Mouse (Mus musculus) liver, embryonic 14.5 days (tissue): ENCODE results near the gene Crct1. TPM values are rescaled to one million over a fixed set of nuclear protein-coding genes. Genes with fewer than 3 reads are reported as not detected.

ENCODE experiments used
- ATAC-seq: fragments of 200-750 bp; cut with Nextera tagmentation; 2 replicates; pipeline ENCODE4 v1.8.0; 2017; ENCODE audit warnings: moderate number of reproducible peaks, mild to moderate bottlenecking, moderate library complexity; ENCODE audit not compliant: insufficient read depth
- DNase-seq, 3 experiments: peaks; one replicate each; pipeline ENCODE4 v3.0.0-alpha.2; 2012 to 2013; ENCODE audit warnings: low read depth in 3 of 3, low spot score in 3 of 3
- H3K27ac ChIP-seq: fragments of 300-500 bp; sonication (generic); 2 replicates; pipeline ENCODE4 v1.5.1; 2014; ENCODE audit warnings: moderate library complexity, mild to moderate bottlenecking, control low read depth, inconsistent platforms
- H3K27me3 ChIP-seq: fragments of 300-500 bp; sonication (generic); 2 replicates; pipeline ENCODE4 v1.6.1; 2014; ENCODE audit warnings: mild to moderate bottlenecking, low read length, moderate library complexity; ENCODE audit not compliant: control insufficient read depth, insufficient read depth
- H3K36me3 ChIP-seq: fragments of 300-500 bp; sonication (generic); replicated peaks from 2 replicates; pipeline ENCODE4 v1.6.1; 2014; ENCODE audit warnings: low read depth; ENCODE audit not compliant: control insufficient read depth, insufficient read depth
- H3K4me1 ChIP-seq, 2 experiments: fragments of 200-500 bp in 1 of 2; fragments of 300-500 bp in 1 of 2; sonication (generic) in 1 of 2; replicated peaks; 2 replicates each; pipeline ENCODE4 v1.6.1; 2012 to 2014; ENCODE audit warnings: antibody characterized with exemption in 1 of 2, inconsistent platforms in 1 of 2, low read length in 1 of 2; ENCODE audit not compliant: control insufficient read depth in 2 of 2, insufficient read depth in 2 of 2
- H3K4me2 ChIP-seq: fragments of 300-500 bp; sonication (generic); 2 replicates; pipeline ENCODE4 v1.6.1; 2014; ENCODE audit warnings: low read depth, mild to moderate bottlenecking, control low read depth, moderate library complexity
- H3K4me3 ChIP-seq, 2 experiments: fragments of 200-500 bp in 1 of 2; fragments of 300-500 bp in 1 of 2; sonication (generic) in 1 of 2; 2 replicates each; pipeline ENCODE4 v1.5.1; 2012 to 2014; ENCODE audit warnings: low read depth in 2 of 2, low read length in 2 of 2, mild to moderate bottlenecking in 2 of 2, control low read depth in 1 of 2, inconsistent platforms in 1 of 2, moderate library complexity in 1 of 2; ENCODE audit not compliant: insufficient read depth in 1 of 2
- H3K9ac ChIP-seq: fragments of 300-500 bp; sonication (generic); replicated peaks from 2 replicates; pipeline ENCODE4 v1.6.1; 2014; ENCODE audit warnings: mild to moderate bottlenecking, control low read depth, moderate library complexity
- H3K9me3 ChIP-seq: fragments of 300-500 bp; sonication (generic); 2 replicates; pipeline ENCODE4 v1.6.1; 2016; ENCODE audit warnings: low read length, mixed read lengths; ENCODE audit not compliant: control insufficient read depth
- CTCF ChIP-seq: IDR thresholded peaks from 2 replicates; pipeline ENCODE4 v1.5.1; 2016; ENCODE audit warnings: antibody characterized with exemption, low read depth, control low read depth
- EP300 ChIP-seq: IDR thresholded peaks from 2 replicates; pipeline ENCODE4 v1.6.1; 2016; ENCODE audit warnings: antibody characterized with exemption, low read depth
- WGBS: fragments of 180-500 bp; shearing (Covaris S2); extraction: QIAGEN DNeasy Blood & Tissue Kit; methylation state at CpG from one replicate; pipeline ENCODE4 v1.1.7; 2014; ENCODE audit not compliant: insufficient replicate concordance; 5-methylcytosine and 5-hydroxymethylcytosine counted together
- polyA plus RNA-seq, 2 experiments: library from polyadenylated mRNA; depleted of rRNA in 1 of 2; stranded (reverse) in 1 of 2; unstranded in 1 of 2; fragments of >200 nt; fragmentation: Nextera tagmentation in 1 of 2; extraction: Ambion mirVana in 1 of 2; gene quantifications; 2 replicates each; pipeline versions ENCODE4 v1.2.1 to v1.2.3; 2012 to 2014

Crct1 gene
- polyA plus RNA-seq, 2 experiments = not detected

- Histone ChIP-seq H3K9ac (no peak within 1 kb of the TSS), H3K4me3 (no peak within 1 kb of the TSS), H3K27ac (no peak within 1 kb of the TSS), H3K27me3 (no peaks in the 10 kb centered on the region), H3K4me1 (no peaks in the 10 kb centered on the region), H3K9me3 (no peaks in the 10 kb centered on the region), H3K4me2 (no peak within 1 kb of the TSS), H3K36me3 (no peaks in the 10 kb centered on the region)
- DNase-seq (no peak), ATAC-seq (no peak)
- 76% methylated on average over 2 of the region's 2 CpGs for WGBS
- TF ChIP-seq EP300 (no peak), CTCF (no peak)
These were observed 48.7 kb downstream of the Crct1 start, which contains the start of gene Lce3e for GRCm38 (mm10) chr3:92966761-92967160. Gene Lce3e, plus strand, starts transcription at chr3:92967061.

Other genes with a start within 250 kb of the Crct1 start
- not detected in 2 replicates for gene Lce1i, start 236.8 kb downstream of the Crct1 start, polyA plus RNA-seq (2012; rRNA removed)
- not detected in 2 replicates for gene Lce1i, start 236.8 kb downstream of the Crct1 start, polyA plus RNA-seq (2014; fragmentation: Nextera tagmentation; extraction: Ambion mirVana)
- gene Lce1j, start 225.2 kb downstream of the Crct1 start, polyA plus RNA-seq (2012; rRNA removed) = not detected in 2 replicates
- not detected in 2 replicates for gene Lce1j, start 225.2 kb downstream of the Crct1 start, polyA plus RNA-seq (2014; fragmentation: Nextera tagmentation; extraction: Ambion mirVana)
- gene Lce1k, start 207.8 kb downstream of the Crct1 start, polyA plus RNA-seq (2012; rRNA removed) = not detected in 2 replicates
- gene Lce1k, start 207.8 kb downstream of the Crct1 start, polyA plus RNA-seq (2014; fragmentation: Nextera tagmentation; extraction: Ambion mirVana) = not detected in 2 replicates
- not detected in 2 replicates for gene Kprp, start 188.4 kb downstream of the Crct1 start, polyA plus RNA-seq (2012; rRNA removed)
- not detected in 2 replicates for gene Kprp, start 188.4 kb downstream of the Crct1 start, polyA plus RNA-seq (2014; fragmentation: Nextera tagmentation; extraction: Ambion mirVana)
- gene Lce1l, start 164.4 kb downstream of the Crct1 start, polyA plus RNA-seq (2012; rRNA removed) = not detected in 2 replicates
- gene Lce1l, start 164.4 kb downstream of the Crct1 start, polyA plus RNA-seq (2014; fragmentation: Nextera tagmentation; extraction: Ambion mirVana) = not detected in 2 replicates
- not detected in 2 replicates for gene 2310050C09Rik, start 145.5 kb downstream of the Crct1 start, polyA plus RNA-seq (2012; rRNA removed)
- not detected in 2 replicates for gene 2310050C09Rik, start 145.5 kb downstream of the Crct1 start, polyA plus RNA-seq (2014; fragmentation: Nextera tagmentation; extraction: Ambion mirVana)
- gene Lce3a, start 89.5 kb downstream of the Crct1 start, polyA plus RNA-seq (2012; rRNA removed) = not detected in 2 replicates
- gene Lce3a, start 89.5 kb downstream of the Crct1 start, polyA plus RNA-seq (2014; fragmentation: Nextera tagmentation; extraction: Ambion mirVana) = not detected in 2 replicates
- not detected in 2 replicates for gene Lce3b, start 82.7 kb downstream of the Crct1 start, polyA plus RNA-seq (2012; rRNA removed)
- gene Lce3b, start 82.7 kb downstream of the Crct1 start, polyA plus RNA-seq (2014; fragmentation: Nextera tagmentation; extraction: Ambion mirVana) = not detected in 2 replicates
- not detected in 2 replicates for gene Lce3c, start 71.2 kb downstream of the Crct1 start, polyA plus RNA-seq (2012; rRNA removed)
- not detected in 2 replicates for gene Lce3c, start 71.2 kb downstream of the Crct1 start, polyA plus RNA-seq (2014; fragmentation: Nextera tagmentation; extraction: Ambion mirVana)
- not detected in 2 replicates for gene Lce3d, start 58.3 kb downstream of the Crct1 start, polyA plus RNA-seq (2012; rRNA removed)
- not detected in 2 replicates for gene Lce3d, start 58.3 kb downstream of the Crct1 start, polyA plus RNA-seq (2014; fragmentation: Nextera tagmentation; extraction: Ambion mirVana)
- gene Lce3e, start 48.6 kb downstream of the Crct1 start, polyA plus RNA-seq (2012; rRNA removed) = not detected in 2 replicates
- not detected in 2 replicates for gene Lce3e, start 48.6 kb downstream of the Crct1 start, polyA plus RNA-seq (2014; fragmentation: Nextera tagmentation; extraction: Ambion mirVana)
- gene Lce3f, start 23.5 kb downstream of the Crct1 start, polyA plus RNA-seq (2012; rRNA removed) = not detected in 2 replicates
- not detected in 2 replicates for gene Lce3f, start 23.5 kb downstream of the Crct1 start, polyA plus RNA-seq (2014; fragmentation: Nextera tagmentation; extraction: Ambion mirVana)
- gene Lce1m, start 3.4 kb upstream of the Crct1 start, polyA plus RNA-seq (2012; rRNA removed) = not detected in 2 replicates
- not detected in 2 replicates for gene Lce1m, start 3.4 kb upstream of the Crct1 start, polyA plus RNA-seq (2014; fragmentation: Nextera tagmentation; extraction: Ambion mirVana)
- not detected in 2 replicates for gene Gm4858, start 53.1 kb upstream of the Crct1 start, polyA plus RNA-seq (2012; rRNA removed)
- not detected in 2 replicates for gene Gm4858, start 53.1 kb upstream of the Crct1 start, polyA plus RNA-seq (2014; fragmentation: Nextera tagmentation; extraction: Ambion mirVana)
- gene Crnn, start 129.1 kb upstream of the Crct1 start, polyA plus RNA-seq (2012; rRNA removed) = not detected in 2 replicates
- not detected in 2 replicates for gene Crnn, start 129.1 kb upstream of the Crct1 start, polyA plus RNA-seq (2014; fragmentation: Nextera tagmentation; extraction: Ambion mirVana)
- not detected in 2 replicates for gene Flg2, start 181.6 kb upstream of the Crct1 start, polyA plus RNA-seq (2012; rRNA removed)
- gene Flg2, start 181.6 kb upstream of the Crct1 start, polyA plus RNA-seq (2014; fragmentation: Nextera tagmentation; extraction: Ambion mirVana) = not detected in 2 replicates